ENCODE assay signal across 17 mouse cellular contexts in genomic region chr2:6240072-6240471, GRCm38 (mm10). TPM values are rescaled to one million over a fixed set of nuclear protein-coding genes. Genes with fewer than 3 reads are reported as not detected.
DNase-seq lines count a peak whose midpoint lies in the region; ATAC-seq lines count a peak whose summit lies in the region.
"Had no signal": no experiment of that assay in that cellular context is flagged by ENCODE, and none has a peak within 500 bp of the region (broad histone marks: within the 10 kb centered on the region; RNA-seq: fewer than 3 reads in every experiment).

No protein-coding gene starts in this region.

- no peaks in the 10 kb centered on the region for H3K9me3 ChIP-seq in forebrain, embryonic 15.5 days
- H3K9me3 ChIP-seq in forebrain, embryonic 14.5 days (replicated peaks; ENCODE audit: control insufficient read depth, low read length), result no peaks in the 10 kb centered on the region
- no peaks in the 10 kb centered on the region for H3K9me3 ChIP-seq in hindbrain, embryonic 14.5 days (ENCODE audit: control insufficient read depth, low read length)
- no peaks in the 10 kb centered on the region for H3K9me3 ChIP-seq in hindbrain, embryonic 11.5 days (ENCODE audit: control insufficient read depth, low read length)
- H3K9me3 ChIP-seq in midbrain, embryonic 16.5 days (replicated peaks; ENCODE audit: control insufficient read depth, low read length, poor library complexity, severe bottlenecking), result no peaks in the 10 kb centered on the region
- H3K9me3 ChIP-seq in midbrain, embryonic 13.5 days, result no peaks in the 10 kb centered on the region
- H3K9me3 ChIP-seq in heart, embryonic 12.5 days (replicated peaks), result no peaks in the 10 kb centered on the region
- H3K9me3 ChIP-seq: embryonic facial prominence, embryonic 12.5 days; intestine, embryonic 15.5 days had no signal

- no peaks in the 10 kb centered on the region for H3K27me3 ChIP-seq in forebrain, embryonic 15.5 days
- H3K27me3 ChIP-seq in forebrain, embryonic 14.5 days (replicated peaks; ENCODE audit: control insufficient read depth, insufficient read depth, low read length), result no peaks in the 10 kb centered on the region
- H3K27me3 ChIP-seq in hindbrain, embryonic 14.5 days (ENCODE audit: control insufficient read depth, insufficient read depth, low read length), result no peaks in the 10 kb centered on the region
- H3K27me3 ChIP-seq in hindbrain, embryonic 11.5 days (ENCODE audit: control insufficient read depth, insufficient read depth, low read length), result no peaks in the 10 kb centered on the region
- H3K27me3 ChIP-seq in midbrain, embryonic 16.5 days (ENCODE audit: control insufficient read depth, insufficient read depth, low read depth, low read length), result no peaks in the 10 kb centered on the region
- no peaks in the 10 kb centered on the region for H3K27me3 ChIP-seq in midbrain, embryonic 13.5 days
- H3K27me3 ChIP-seq in heart, embryonic 12.5 days (replicated peaks), result no peaks in the 10 kb centered on the region
- H3K27me3 ChIP-seq: embryonic facial prominence, embryonic 12.5 days; intestine, embryonic 15.5 days had no signal

- H3K27ac ChIP-seq in forebrain, embryonic 15.5 days (replicated peaks), result no peak overlapping the region
- no peak overlapping the region for H3K27ac ChIP-seq in forebrain, embryonic 14.5 days (ENCODE audit: low read depth, low read length)
- H3K27ac ChIP-seq in hindbrain, embryonic 14.5 days, result no peak overlapping the region
- no peak overlapping the region for H3K27ac ChIP-seq in hindbrain, embryonic 11.5 days (ENCODE audit: low read depth, low read length)
- no peak overlapping the region for H3K27ac ChIP-seq in midbrain, embryonic 16.5 days (ENCODE audit: low read length)
- no peak overlapping the region for H3K27ac ChIP-seq in midbrain, embryonic 13.5 days
- no peak overlapping the region for H3K27ac ChIP-seq in heart, embryonic 12.5 days (ENCODE audit: poor library complexity, severe bottlenecking)
- H3K27ac ChIP-seq: embryonic facial prominence, embryonic 12.5 days; intestine, embryonic 15.5 days had no signal

- H3K36me3 ChIP-seq in forebrain, embryonic 15.5 days, result no peaks in the 10 kb centered on the region
- no peaks in the 10 kb centered on the region for H3K36me3 ChIP-seq in forebrain, embryonic 14.5 days (ENCODE audit: control insufficient read depth, insufficient read depth, low read length)
- no peaks in the 10 kb centered on the region for H3K36me3 ChIP-seq in hindbrain, embryonic 14.5 days (replicated peaks; ENCODE audit: control insufficient read depth, insufficient read depth)
- no peaks in the 10 kb centered on the region for H3K36me3 ChIP-seq in hindbrain, embryonic 11.5 days (ENCODE audit: control insufficient read depth, insufficient read depth, low read length)
- no peaks in the 10 kb centered on the region for H3K36me3 ChIP-seq in midbrain, embryonic 16.5 days (ENCODE audit: control insufficient read depth, insufficient read depth, low read length)
- no peaks in the 10 kb centered on the region for H3K36me3 ChIP-seq in midbrain, embryonic 13.5 days
- no peaks in the 10 kb centered on the region for H3K36me3 ChIP-seq in heart, embryonic 12.5 days
- H3K36me3 ChIP-seq: embryonic facial prominence, embryonic 12.5 days; intestine, embryonic 15.5 days had no signal

- H3K4me2 ChIP-seq in forebrain, embryonic 15.5 days (replicated peaks), result no peak overlapping the region
- no peak overlapping the region for H3K4me2 ChIP-seq in forebrain, embryonic 14.5 days (ENCODE audit: low read length)
- H3K4me2 ChIP-seq in hindbrain, embryonic 14.5 days (replicated peaks), result no peak overlapping the region
- H3K4me2 ChIP-seq in hindbrain, embryonic 11.5 days (replicated peaks; ENCODE audit: low read depth, low read length), result no peak overlapping the region
- no peak overlapping the region for H3K4me2 ChIP-seq in midbrain, embryonic 16.5 days (ENCODE audit: low read length)
- H3K4me2 ChIP-seq in midbrain, embryonic 13.5 days (replicated peaks), result no peak overlapping the region
- no peak overlapping the region for H3K4me2 ChIP-seq in heart, embryonic 12.5 days
- H3K4me2 ChIP-seq: embryonic facial prominence, embryonic 12.5 days; intestine, embryonic 15.5 days had no signal

- H3K4me1 ChIP-seq in forebrain, embryonic 15.5 days, result no peaks in the 10 kb centered on the region
- H3K4me1 ChIP-seq in forebrain, embryonic 14.5 days (ENCODE audit: control insufficient read depth, insufficient read depth, low read length), result no peaks in the 10 kb centered on the region
- H3K4me1 ChIP-seq in hindbrain, embryonic 14.5 days (replicated peaks; ENCODE audit: control insufficient read depth, insufficient read depth, low read length), result no peaks in the 10 kb centered on the region
- H3K4me1 ChIP-seq in hindbrain, embryonic 11.5 days (replicated peaks; ENCODE audit: control insufficient read depth, insufficient read depth, low read length), result no peaks in the 10 kb centered on the region
- H3K4me1 ChIP-seq in midbrain, embryonic 16.5 days (ENCODE audit: control insufficient read depth, insufficient read depth, low read length), result peaks cover 3% of the 10 kb centered on the region; the same call in 1 of the 2 replicates
- peaks cover 6% of the 10 kb centered on the region; the same call in 1 of the 2 replicates for H3K4me1 ChIP-seq in midbrain, embryonic 13.5 days (replicated peaks)
- H3K4me1 ChIP-seq in heart, embryonic 12.5 days (replicated peaks), result peaks cover 12% of the 10 kb centered on the region
- H3K4me1 ChIP-seq: intestine, embryonic 15.5 days had no signal

- no peak overlapping the region for H3K4me3 ChIP-seq in forebrain, embryonic 15.5 days
- no peak overlapping the region for H3K4me3 ChIP-seq in forebrain, embryonic 14.5 days (ENCODE audit: low read depth, low read length)
- no peak overlapping the region for H3K4me3 ChIP-seq in hindbrain, embryonic 14.5 days (replicated peaks; ENCODE audit: low read length)
- H3K4me3 ChIP-seq in hindbrain, embryonic 11.5 days (ENCODE audit: low read depth, low read length), result no peak overlapping the region
- no peak overlapping the region for H3K4me3 ChIP-seq in midbrain, embryonic 16.5 days (ENCODE audit: low read depth, low read length)
- no peak overlapping the region for H3K4me3 ChIP-seq in midbrain, embryonic 13.5 days (replicated peaks)
- H3K4me3 ChIP-seq in heart, embryonic 12.5 days, result no peak overlapping the region
- H3K4me3 ChIP-seq: embryonic facial prominence, embryonic 12.5 days; intestine, embryonic 15.5 days had no signal

- no peak overlapping the region for H3K9ac ChIP-seq in forebrain, embryonic 15.5 days (replicated peaks)
- H3K9ac ChIP-seq in forebrain, embryonic 14.5 days (ENCODE audit: low read length), result no peak overlapping the region
- H3K9ac ChIP-seq in hindbrain, embryonic 14.5 days, result no peak overlapping the region
- no peak overlapping the region for H3K9ac ChIP-seq in hindbrain, embryonic 11.5 days (ENCODE audit: low read depth, low read length)
- H3K9ac ChIP-seq in midbrain, embryonic 16.5 days (ENCODE audit: low read depth, low read length), result no peak overlapping the region
- H3K9ac ChIP-seq in midbrain, embryonic 13.5 days (replicated peaks), result no peak overlapping the region
- no peak overlapping the region for H3K9ac ChIP-seq in heart, embryonic 12.5 days
- H3K9ac ChIP-seq: embryonic facial prominence, embryonic 12.5 days; intestine, embryonic 15.5 days had no signal

- no peak for DNase-seq in forebrain, embryonic 14.5 days (ENCODE audit: low spot score)
- DNase-seq in hindbrain, embryonic 14.5 days (ENCODE audit: low spot score), result no peak
- no peak for DNase-seq in hindbrain, embryonic 11.5 days (ENCODE audit: low spot score)
- DNase-seq: adrenal gland, postnatal 10 days; cerebellum, adult 11-12 months; cerebellum, adult 9-10 months; cerebellum, postnatal 25 days; gastrocnemius, postnatal 36 days; heart, adult 11 months; heart, postnatal 10 days; heart, postnatal 4 days had no signal

- 50% methylated on average over 1 of the region's 1 CpGs for WGBS in forebrain, embryonic 15.5 days
- 56% methylated on average over 1 of the region's 1 CpGs for WGBS in forebrain, embryonic 14.5 days
- WGBS in hindbrain, embryonic 14.5 days, result 52% methylated on average over 1 of the region's 1 CpGs
- 59% methylated on average over 1 of the region's 1 CpGs for WGBS in hindbrain, embryonic 11.5 days
- WGBS in midbrain, embryonic 16.5 days, result 43% methylated on average over 1 of the region's 1 CpGs
- WGBS in midbrain, embryonic 13.5 days, result 42% methylated on average over 1 of the region's 1 CpGs
- 61% methylated on average over 1 of the region's 1 CpGs for WGBS in heart, embryonic 12.5 days

- 0 out of 2 replicates have a peak, but pooled peaks have one; percentile 41 for ATAC-seq in forebrain, embryonic 15.5 days (replicated peaks)
- no peak for ATAC-seq in forebrain, embryonic 14.5 days
- 0 out of 2 replicates have a peak, but pooled peaks have one; percentile 21 for ATAC-seq in hindbrain, embryonic 14.5 days (ENCODE audit: low FRiP score)
- no peak for ATAC-seq in hindbrain, embryonic 11.5 days (ENCODE audit: low FRiP score)
- ATAC-seq in midbrain, embryonic 16.5 days, result peak; percentile 78
- ATAC-seq in midbrain, embryonic 13.5 days, result no peak
- ATAC-seq in heart, embryonic 12.5 days (ENCODE audit: insufficient number of reproducible peaks, low FRiP score), result no peak
- ATAC-seq: intestine, embryonic 15.5 days had no signal

RNA-seq across cellular contexts. Expression of gene Echdc3, which starts 27.2 kb away (rescaled TPM):
- 0.65 and 1.1 TPM in 2 replicates for polyA plus RNA-seq in forebrain, embryonic 15.5 days (2015; fragmentation: Nextera tagmentation; extraction: Ambion mirVana)
- 1.3 and 1.4 TPM in 2 replicates for polyA plus RNA-seq in forebrain, embryonic 14.5 days (2014; fragmentation: Nextera tagmentation; extraction: Ambion mirVana)
- 1.1 and 1.3 TPM in 2 replicates for polyA plus RNA-seq in hindbrain, embryonic 14.5 days (2014; fragmentation: Nextera tagmentation; extraction: Ambion mirVana)
- 2.4 and 2.6 TPM in 2 replicates for polyA plus RNA-seq in hindbrain, embryonic 11.5 days (2014; fragmentation: Nextera tagmentation; extraction: Ambion mirVana)
- polyA plus RNA-seq in midbrain, embryonic 16.5 days (2015; fragmentation: Nextera tagmentation; extraction: Ambion mirVana), result 1.1 and 1.5 TPM in 2 replicates
- polyA plus RNA-seq in midbrain, embryonic 13.5 days (2015; fragmentation: Nextera tagmentation; extraction: Ambion mirVana), result 1.9 and 2.3 TPM in 2 replicates
- polyA plus RNA-seq in heart, embryonic 12.5 days (2016; fragmentation: Nextera tagmentation; extraction: Ambion mirVana), result 7.3 and 7.5 TPM in 2 replicates

Comparison
In these comparisons a context has a peak if more than half of its experiments do, and no peak if none do; other contexts are left out.
1. ATAC-seq: peak in forebrain, embryonic 15.5 days (single experiment), hindbrain, embryonic 14.5 days (single experiment) and midbrain, embryonic 16.5 days (single experiment); none in forebrain, embryonic 14.5 days (single experiment), hindbrain, embryonic 11.5 days (single experiment), midbrain, embryonic 13.5 days (single experiment) and heart, embryonic 12.5 days (single experiment).